Mouse (Mus musculus) midbrain, postnatal 0 days (tissue): ENCODE data around the gene Olfr851. TPM values are rescaled to one million over a fixed set of nuclear protein-coding genes. Genes with fewer than 3 reads are reported as not detected.

Source experiments
- ATAC-seq: fragments of 200-750 bp; cut with Nextera tagmentation; 2 replicates; pipeline ENCODE4 v1.8.0; 2017; ENCODE audit warnings: moderate number of reproducible peaks, mild to moderate bottlenecking, moderate TSS enrichment, moderate library complexity; ENCODE audit not compliant: low FRiP score
- DNase-seq: peaks from one replicate; pipeline ENCODE4 v3.0.0-alpha.2; 2015; ENCODE audit warnings: low spot score
- H3K27ac ChIP-seq: fragments of 300-500 bp; sonication (generic); 2 replicates; pipeline ENCODE4 v1.5.1; 2014; ENCODE audit warnings: low read depth, mild to moderate bottlenecking, low read length, mixed read lengths
- H3K27me3 ChIP-seq: fragments of 300-500 bp; sonication (generic); 2 replicates; pipeline ENCODE4 v1.6.1; 2014; ENCODE audit warnings: low read length, control low read depth, mixed read lengths; ENCODE audit not compliant: insufficient read depth
- H3K36me3 ChIP-seq: fragments of 300-500 bp; sonication (generic); 2 replicates; pipeline ENCODE4 v1.6.1; 2014; ENCODE audit warnings: low read length, control low read depth, mixed read lengths; ENCODE audit not compliant: insufficient read depth
- H3K4me1 ChIP-seq: fragments of 300-500 bp; sonication (generic); 2 replicates; pipeline ENCODE4 v1.6.1; 2014; ENCODE audit warnings: mild to moderate bottlenecking, control low read depth, antibody characterized with exemption, low read length, mixed read lengths; ENCODE audit not compliant: insufficient read depth
- H3K4me2 ChIP-seq: fragments of 300-500 bp; sonication (generic); 2 replicates; pipeline ENCODE4 v1.6.1; 2014; ENCODE audit warnings: low read depth, mild to moderate bottlenecking, low read length, mixed read lengths; ENCODE audit not compliant: poor library complexity, severe bottlenecking
- H3K4me3 ChIP-seq: fragments of 300-500 bp; sonication (generic); 2 replicates; pipeline ENCODE4 v1.5.1; 2014; ENCODE audit warnings: low read depth, mild to moderate bottlenecking, low read length, moderate library complexity
- H3K9ac ChIP-seq: fragments of 300-500 bp; sonication (generic); replicated peaks from 2 replicates; pipeline ENCODE4 v1.6.1; 2014; ENCODE audit warnings: mild to moderate bottlenecking, low read length, moderate library complexity, mixed read lengths; ENCODE audit not compliant: poor library complexity, severe bottlenecking
- H3K9me3 ChIP-seq: fragments of 300-500 bp; sonication (generic); 2 replicates; pipeline ENCODE4 v1.6.1; 2016; ENCODE audit warnings: low read length, control low read depth
- CTCF ChIP-seq: IDR thresholded peaks from 2 replicates; pipeline ENCODE4 v1.5.1; 2016; ENCODE audit warnings: antibody characterized with exemption, mild to moderate bottlenecking
- WGBS: fragments of 180-500 bp; shearing (Covaris S2); extraction: QIAGEN DNeasy Blood & Tissue Kit; methylation state at CpG from one replicate; pipeline ENCODE4 v1.1.7; 2014; 5-methylcytosine and 5-hydroxymethylcytosine counted together
- polyA plus RNA-seq: library from polyadenylated mRNA; unstranded; fragments of >200 nt; fragmentation: Nextera tagmentation; extraction: Ambion mirVana; gene quantifications from 2 replicates; pipeline ENCODE4 v1.2.1, GENCODE M21; 2015
- total RNA-seq: library from RNA; depleted of rRNA; stranded (reverse); fragments of >200 nt; gene quantifications from 2 replicates; pipeline ENCODE4 v1.2.3, GENCODE M21; 2014; rRNA removed

The Olfr851 gene
- not detected in 2 replicates for total RNA-seq
- polyA plus RNA-seq, result not detected in 2 replicates

GRCm38 (mm10) chr9:19492995-19493394 lies at the start of gene Olfr851:
Gene Olfr851, plus strand, starts transcription at chr9:19493295.
- H3K27ac ChIP-seq, result no peak within 1 kb of the TSS
- no peak within 1 kb of the TSS for H3K9ac ChIP-seq
- peaks cover 18% of the 10 kb centered on the region; the same call in 1 of the 2 replicates for H3K9me3 ChIP-seq
- no peak for TF ChIP-seq CTCF
- H3K4me2 ChIP-seq, result no peak within 1 kb of the TSS
- DNase-seq, result no peak
- H3K4me1 ChIP-seq, result no peaks in the 10 kb centered on the region
- H3K4me3 ChIP-seq, result no peak within 1 kb of the TSS
- no peak for ATAC-seq
- no peaks in the 10 kb centered on the region for H3K27me3 ChIP-seq
- H3K36me3 ChIP-seq, result no peaks in the 10 kb centered on the region

GRCm38 (mm10) chr9:19478148-19478547 lies 14.9 kb upstream of the Olfr851 start, which contains the start of gene Olfr850:
Gene Olfr850, minus strand, starts transcription at chr9:19478248.
- ATAC-seq (no peak), DNase-seq (no peak)
- no peak within 1 kb of the TSS for H3K4me2 ChIP-seq
- no peaks in the 10 kb centered on the region for H3K4me1 ChIP-seq
- no peak within 1 kb of the TSS for H3K9ac ChIP-seq
- H3K36me3 ChIP-seq, result no peaks in the 10 kb centered on the region
- no peaks in the 10 kb centered on the region for H3K9me3 ChIP-seq
- TF ChIP-seq CTCF, result no peak
- no peaks in the 10 kb centered on the region for H3K27me3 ChIP-seq
- H3K4me3 ChIP-seq, result no peak within 1 kb of the TSS
- H3K27ac ChIP-seq, result no peak within 1 kb of the TSS

GRCm38 (mm10) chr9:19540976-19541375 lies 47.9 kb downstream of the Olfr851 start, which contains the start of gene Olfr853:
Gene Olfr853, minus strand, starts transcription at chr9:19541076.
- WGBS, result 67% methylated on average over 1 of the region's 1 CpGs
- H3K27ac ChIP-seq, result no peak within 1 kb of the TSS
- no peaks in the 10 kb centered on the region for H3K4me1 ChIP-seq
- no peak for TF ChIP-seq CTCF
- no peaks in the 10 kb centered on the region for H3K36me3 ChIP-seq
- no peak within 1 kb of the TSS for H3K9ac ChIP-seq
- peaks cover 12% of the 10 kb centered on the region; the same call in 1 of the 2 replicates for H3K9me3 ChIP-seq
- DNase-seq (no peak), ATAC-seq (no peak)
- H3K27me3 ChIP-seq, result no peaks in the 10 kb centered on the region
- no peak within 1 kb of the TSS for H3K4me3 ChIP-seq
- H3K4me2 ChIP-seq, result no peak within 1 kb of the TSS

Other genes starting within 250 kb of the Olfr851 start
- gene Olfr843, start 241.3 kb upstream of the Olfr851 start, total RNA-seq, result not detected in 2 replicates
- not detected in 2 replicates for gene Olfr843, start 241.3 kb upstream of the Olfr851 start, polyA plus RNA-seq
- not detected in 2 replicates for gene Olfr844, start 176.9 kb upstream of the Olfr851 start, total RNA-seq
- gene Olfr844, start 176.9 kb upstream of the Olfr851 start, polyA plus RNA-seq, result not detected in 2 replicates
- gene Olfr845, start 156.8 kb upstream of the Olfr851 start, total RNA-seq, result not detected in 2 replicates
- not detected in 2 replicates for gene Olfr845, start 156.8 kb upstream of the Olfr851 start, polyA plus RNA-seq
- gene Olfr846, start 129.3 kb upstream of the Olfr851 start, total RNA-seq, result not detected in 2 replicates
- not detected in 2 replicates for gene Olfr846, start 129.3 kb upstream of the Olfr851 start, polyA plus RNA-seq
- not detected in 2 replicates for gene Olfr847, start 114.6 kb upstream of the Olfr851 start, total RNA-seq
- gene Olfr847, start 114.6 kb upstream of the Olfr851 start, polyA plus RNA-seq, result not detected in 2 replicates
- not detected in 2 replicates for gene Olfr849, start 53.0 kb upstream of the Olfr851 start, total RNA-seq
- not detected in 2 replicates for gene Olfr849, start 53.0 kb upstream of the Olfr851 start, polyA plus RNA-seq
- not detected in 2 replicates for gene Olfr850, start 15.0 kb upstream of the Olfr851 start, total RNA-seq
- not detected in 2 replicates for gene Olfr850, start 15.0 kb upstream of the Olfr851 start, polyA plus RNA-seq
- not detected in 2 replicates for gene Olfr853, start 47.8 kb downstream of the Olfr851 start, total RNA-seq
- not detected in 2 replicates for gene Olfr853, start 47.8 kb downstream of the Olfr851 start, polyA plus RNA-seq
- gene Olfr854, start 74.1 kb downstream of the Olfr851 start, total RNA-seq, result not detected in 2 replicates
- gene Olfr854, start 74.1 kb downstream of the Olfr851 start, polyA plus RNA-seq, result not detected in 2 replicates
- gene Olfr855, start 89.3 kb downstream of the Olfr851 start, total RNA-seq, result not detected in 2 replicates
- gene Olfr855, start 89.3 kb downstream of the Olfr851 start, polyA plus RNA-seq, result not detected in 2 replicates
- 40.3 and 54.4 TPM in 2 replicates for gene Zfp317, start 128.8 kb downstream of the Olfr851 start, total RNA-seq
- gene Zfp317, start 128.8 kb downstream of the Olfr851 start, polyA plus RNA-seq, result 22.1 and 22.9 TPM in 2 replicates
- not detected in 2 replicates for gene Olfr857, start 216.1 kb downstream of the Olfr851 start, total RNA-seq
- gene Olfr857, start 216.1 kb downstream of the Olfr851 start, polyA plus RNA-seq, result not detected in 2 replicates